Mouse (Mus musculus) CH12.LX (cell line): ENCODE results near the gene Socs2. TPM values are rescaled to one million over a fixed set of nuclear protein-coding genes. Genes with fewer than 3 reads are reported as not detected.

Experiments used
- DNase-seq: peaks from one replicate; pipeline ENCODE4 v3.0.0-alpha.2; 2013; ENCODE audit errors: extremely low read depth
- H3K27ac ChIP-seq: 2 replicates; pipeline ENCODE4 v1.5.1; 2012; ENCODE audit warnings: low read depth, mild to moderate bottlenecking, control low read depth, moderate library complexity; ENCODE audit not compliant: insufficient read depth
- H3K27me3 ChIP-seq: replicated peaks from 2 replicates; pipeline ENCODE3; 2012; ENCODE audit warnings: inconsistent platforms
- H3K36me3 ChIP-seq, 2 experiments: replicated peaks in 1 of 2; 2 replicates each; pipeline versions ENCODE3 to v1.6.1; 2012; ENCODE audit warnings: inconsistent platforms in 1 of 2, low read length in 1 of 2, mild to moderate bottlenecking in 1 of 2, mixed read lengths in 1 of 2, moderate library complexity in 1 of 2; ENCODE audit not compliant: control insufficient read depth in 1 of 2, insufficient read depth in 1 of 2
- H3K4me1 ChIP-seq, 2 experiments: 2 replicates each; pipeline ENCODE4 v1.6.1; 2012; ENCODE audit warnings: inconsistent platforms in 1 of 2, moderate library complexity in 1 of 2; ENCODE audit not compliant: insufficient read depth in 2 of 2, control insufficient read depth in 1 of 2
- H3K4me2 ChIP-seq: 2 replicates; pipeline ENCODE4 v1.6.1; 2012; ENCODE audit warnings: low read depth, mild to moderate bottlenecking, control low read depth; ENCODE audit not compliant: poor library complexity, insufficient read depth, severe bottlenecking
- H3K4me3 ChIP-seq, 3 experiments: fragments of 150-350 bp in 1 of 3; sonication (generic) in 1 of 3; replicated peaks in 1 of 3; 2 replicates each; pipeline versions ENCODE3 to v1.5.1; 2011 to 2012; ENCODE audit warnings: low read depth in 2 of 3, low read length in 2 of 3, mild to moderate bottlenecking in 2 of 3, moderate library complexity in 2 of 3, control low read depth in 1 of 3, improper control_type of control experiment in 1 of 3, inconsistent platforms in 1 of 3, mixed read lengths in 1 of 3; ENCODE audit not compliant: poor library complexity in 1 of 3
- H3K79me2 ChIP-seq: replicated peaks from 2 replicates; pipeline ENCODE4 v1.6.1; 2012; ENCODE audit warnings: mild to moderate bottlenecking, moderate library complexity; ENCODE audit not compliant: control insufficient read depth, poor library complexity, insufficient read depth, severe bottlenecking; ENCODE audit errors: extremely low read depth
- H3K9ac ChIP-seq: 2 replicates; pipeline ENCODE4 v1.6.1; 2012; ENCODE audit warnings: low read depth, mild to moderate bottlenecking, control low read depth, moderate library complexity; ENCODE audit not compliant: insufficient read depth
- H3K9me3 ChIP-seq: replicated peaks from 2 replicates; pipeline ENCODE3; 2012; ENCODE audit warnings: low read length, inconsistent platforms, mixed read lengths
- BHLHE40 ChIP-seq: IDR thresholded peaks from 2 replicates; pipeline ENCODE4 v1.6.1; 2011; ENCODE audit warnings: mild to moderate bottlenecking, low read depth, low read length, improper control_type of control experiment
- CHD1 ChIP-seq: IDR thresholded peaks from 2 replicates; pipeline ENCODE4 v1.6.1; 2012; ENCODE audit warnings: low read depth, low read length, improper control_type of control experiment, inconsistent platforms
- CHD2 ChIP-seq: IDR thresholded peaks from 2 replicates; pipeline ENCODE4 v1.6.1; 2011; ENCODE audit warnings: low read length, improper control_type of control experiment
- CTCF ChIP-seq, 2 experiments: IDR thresholded peaks in 1 of 2; conservative IDR thresholded peaks in 1 of 2; 2 replicates each; pipeline ENCODE4 v1.5.1; 2011 to 2012; ENCODE audit warnings: low read depth in 2 of 2, low read length in 2 of 2, improper control_type of control experiment in 1 of 2, inconsistent platforms in 1 of 2, mild to moderate bottlenecking in 1 of 2, moderate library complexity in 1 of 2
- E2F4 ChIP-seq: IDR thresholded peaks from 2 replicates; pipeline ENCODE4 v1.6.1; 2011; ENCODE audit warnings: low read depth, low read length, improper control_type of control experiment; ENCODE audit not compliant: insufficient replicate concordance
- EP300 ChIP-seq: IDR thresholded peaks from 2 replicates; pipeline ENCODE4 v1.6.1; 2011; ENCODE audit warnings: low read length, improper control_type of control experiment
- ETS1 ChIP-seq: conservative IDR thresholded peaks from 2 replicates; pipeline ENCODE4 v1.6.1; 2012; ENCODE audit warnings: low read depth, mild to moderate bottlenecking, inconsistent platforms, low read length, improper control_type of control experiment, moderate library complexity
- GABPA ChIP-seq: IDR thresholded peaks from 2 replicates; pipeline ENCODE4 v1.6.1; 2012; ENCODE audit warnings: low read depth, low read length, improper control_type of control experiment, inconsistent platforms; ENCODE audit not compliant: insufficient replicate concordance
- HCFC1 ChIP-seq: IDR thresholded peaks from 2 replicates; pipeline ENCODE4 v1.6.1; 2012; ENCODE audit warnings: low read depth, mild to moderate bottlenecking, inconsistent platforms, low read length, improper control_type of control experiment
- IRF4 ChIP-seq: IDR thresholded peaks from 2 replicates; pipeline ENCODE4 v1.6.1; 2014; ENCODE audit warnings: low read depth, mild to moderate bottlenecking, inconsistent platforms, low read length, improper control_type of control experiment
- JUN ChIP-seq: IDR thresholded peaks from 2 replicates; pipeline ENCODE4 v1.6.1; 2011; ENCODE audit warnings: low read depth, mild to moderate bottlenecking, low read length, improper control_type of control experiment, moderate library complexity; ENCODE audit not compliant: insufficient read depth
- KAT2A ChIP-seq: IDR thresholded peaks from 2 replicates; pipeline ENCODE4 v1.6.1; 2012; ENCODE audit warnings: low read length, improper control_type of control experiment, inconsistent platforms; ENCODE audit not compliant: insufficient replicate concordance
- MAFK ChIP-seq: IDR thresholded peaks from 2 replicates; pipeline ENCODE4 v1.6.1; 2011; ENCODE audit warnings: low read length, improper control_type of control experiment; ENCODE audit not compliant: insufficient replicate concordance
- MAZ ChIP-seq: IDR thresholded peaks from 2 replicates; pipeline ENCODE4 v1.6.1; 2012; ENCODE audit warnings: low read depth, mild to moderate bottlenecking, inconsistent platforms, low read length, improper control_type of control experiment, moderate library complexity
- MYC ChIP-seq: IDR thresholded peaks from 2 replicates; pipeline ENCODE4 v1.6.1; 2011; ENCODE audit warnings: low read depth, mild to moderate bottlenecking, improper control_type of control experiment, low read length
- NELFE ChIP-seq: IDR thresholded peaks from 2 replicates; pipeline ENCODE4 v1.6.1; 2011; ENCODE audit warnings: low read depth, low read length, improper control_type of control experiment
- PAX5 ChIP-seq: IDR thresholded peaks from 2 replicates; pipeline ENCODE4 v1.6.1; 2012; ENCODE audit warnings: low read length, inconsistent platforms, mixed read lengths
- POLR2A ChIP-seq: IDR thresholded peaks from 2 replicates; pipeline ENCODE4 v1.6.1; 2011; ENCODE audit warnings: low read depth, mild to moderate bottlenecking, improper control_type of control experiment, low read length
- POLR2AphosphoS2 ChIP-seq: IDR thresholded peaks from 2 replicates; pipeline ENCODE4 v1.6.1; 2011; ENCODE audit warnings: low read depth, low read length, improper control_type of control experiment
- RAD21 ChIP-seq: IDR thresholded peaks from 2 replicates; pipeline ENCODE4 v1.6.1; 2011; ENCODE audit warnings: low read depth, mild to moderate bottlenecking, low read length, improper control_type of control experiment, moderate library complexity
- RCOR1 ChIP-seq: conservative IDR thresholded peaks from 2 replicates; pipeline ENCODE4 v1.6.1; 2012; ENCODE audit warnings: low read depth, mild to moderate bottlenecking, inconsistent platforms, low read length, improper control_type of control experiment
- SIN3A ChIP-seq: IDR thresholded peaks from 2 replicates; pipeline ENCODE4 v1.6.1; 2012; ENCODE audit warnings: low read length, improper control_type of control experiment, inconsistent platforms
- TBP ChIP-seq: conservative IDR thresholded peaks from 2 replicates; pipeline ENCODE4 v1.6.1; 2011; ENCODE audit warnings: low read depth, low read length, improper control_type of control experiment
- USF1 ChIP-seq: IDR thresholded peaks from 2 replicates; pipeline ENCODE4 v1.6.1; 2014; ENCODE audit warnings: low read depth, mild to moderate bottlenecking, inconsistent platforms, low read length, improper control_type of control experiment
- ZC3H11A ChIP-seq: IDR thresholded peaks from 2 replicates; pipeline ENCODE4 v1.6.1; 2012; ENCODE audit warnings: low read depth, mild to moderate bottlenecking, inconsistent platforms, low read length, improper control_type of control experiment
- ZMIZ1 ChIP-seq: IDR thresholded peaks from 2 replicates; pipeline ENCODE4 v1.6.1; 2012; ENCODE audit warnings: low read depth, mild to moderate bottlenecking, inconsistent platforms, low read length, improper control_type of control experiment
- dilution Hi-C: fragments of 300-500 bp; cut with MboI; formaldehyde crosslinking; loops from 2 replicates; pipeline ENCODE4 v1.14.3; 2020; ENCODE audit warnings: low sequenced_read_pairs; ENCODE audit not compliant: extremely low pct_unique_long_range_greater_than_20kb, extremely low pct_ligation_motif_present
- in situ Hi-C: fragments of 300-500 bp; cut with MboI; formaldehyde crosslinking; loops from 3 replicates; pipeline ENCODE4 v1.14.3; 2019; ENCODE audit warnings: low sequenced_read_pairs, low pct_ligation_motif_present, low pct_unique_long_range_greater_than_20kb, mixed read lengths
- polyA plus RNA-seq: library from polyadenylated mRNA; unstranded; fragments of >175 nt; gene quantifications from 2 replicates; pipeline ENCODE4 v1.2.1, GENCODE M21; 2012; ENCODE audit warnings: low read depth; ENCODE audit not compliant: insufficient read length
- total RNA-seq, 2 experiments: library from RNA; depleted of rRNA; stranded (reverse); fragments of 300-350 nt in 1 of 2; fragments of >200 nt in 1 of 2; gene quantifications; 2 replicates each; pipeline ENCODE4 v1.2.3; 2012 to 2014

Socs2 gene
- total and polyA plus RNA-seq, 3 experiments: 7.8 to 16.3 (median 15.7) TPM

- Histone ChIP-seq H3K36me3 (no peaks in the 10 kb centered on the region), H3K79me2 (no peaks in the 10 kb centered on the region), H3K27me3 (no peaks in the 10 kb centered on the region), H3K9ac (no peak overlapping the region), H3K27ac (no peak overlapping the region), H3K4me1 (peaks cover 0 to 2% of the 10 kb centered on the region in 2 experiments; a peak in 1 of 4 replicates), H3K9me3 (no peaks in the 10 kb centered on the region), H3K4me2 (no peak overlapping the region), H3K4me3 (no peak overlapping the region)
- TF ChIP-seq ZMIZ1: no peak
- TF ChIP-seq POLR2AphosphoS2: no peak
- TF ChIP-seq RCOR1: no peak
- no peak for TF ChIP-seq POLR2A
- TF ChIP-seq KAT2A: no peak
- no peak for TF ChIP-seq ETS1
- TF ChIP-seq CHD1: no peak
- TF ChIP-seq ZC3H11A: no peak
- TF ChIP-seq HCFC1: no peak
- TF ChIP-seq SIN3A: no peak
- no peak for TF ChIP-seq MAZ
- TF ChIP-seq IRF4: no peak
- no peak for TF ChIP-seq TBP
- TF ChIP-seq USF1: no peak
- no peak for TF ChIP-seq GABPA
- no peak for TF ChIP-seq CHD2
- no peak for TF ChIP-seq MYC
- no peak for TF ChIP-seq BHLHE40
- in situ Hi-C loops: no loop called here
- dilution Hi-C loops: no loop called here
- DNase-seq: no peak
These were observed 36.3 kb upstream of the Socs2 start for GRCm38 (mm10) chr10:95453282-95453681.

GRCm38 (mm10) chr10:95449033-95449432 is 32.1 kb upstream of the Socs2 start:
- TF ChIP-seq RAD21 (no peak), ZC3H11A (no peak), HCFC1 (no peak), MAFK (no peak), EP300 (no peak), GABPA (no peak), JUN (no peak), NELFE (no peak), E2F4 (no peak), ZMIZ1 (no peak), PAX5 (no peak), CTCF (conservative IDR thresholded peaks at IDR 0.05 in 1 of 2, IDR thresholded peaks at IDR 0.05 in 1 of 2; ENCODE audit: low read depth in 2 of 2, low read length in 2 of 2) (no peak)
- DNase-seq: no peak
- Histone ChIP-seq H3K4me3 (no peak overlapping the region), H3K79me2 (no peaks in the 10 kb centered on the region), H3K4me2 (no peak overlapping the region), H3K4me1 (peaks cover 0 to 2% of the 10 kb centered on the region in 2 experiments; a peak in 1 of 4 replicates), H3K9me3 (no peaks in the 10 kb centered on the region), H3K27ac (no peak overlapping the region), H3K27me3 (no peaks in the 10 kb centered on the region), H3K9ac (no peak overlapping the region), H3K36me3 (no peaks in the 10 kb centered on the region)
- in situ Hi-C loops (no loop called here), dilution Hi-C loops (no loop called here)
